In the genomic region with DNA sequence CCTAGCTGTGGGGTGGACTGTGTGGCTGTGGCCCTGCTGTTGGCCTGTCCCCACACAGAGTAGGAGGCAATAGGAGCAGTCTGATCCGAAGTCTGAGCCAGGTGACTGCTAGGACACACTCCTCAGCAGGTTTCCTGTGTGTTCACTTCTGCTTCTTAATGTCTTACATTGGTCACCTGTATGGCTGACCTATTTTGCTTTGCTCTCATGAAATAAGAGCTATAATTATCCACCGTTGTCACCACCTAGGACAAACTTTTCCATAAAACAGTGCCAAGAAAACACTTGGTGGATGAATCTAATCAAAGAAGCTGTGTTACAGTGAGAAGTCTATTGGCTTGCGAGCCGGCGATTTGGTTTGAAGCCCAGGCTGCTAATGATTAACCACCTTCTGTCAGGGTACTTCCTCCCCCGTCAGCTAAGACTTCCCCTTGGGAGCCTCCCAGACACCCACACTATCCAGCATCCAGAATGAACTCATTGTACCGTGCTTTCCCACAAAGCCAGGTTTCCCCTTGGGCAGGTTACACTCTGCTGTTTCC, we compare ENCODE assay signal across 8 mouse cellular contexts. TPM values are rescaled to one million over a fixed set of nuclear protein-coding genes. Genes with fewer than 3 reads are reported as not detected.
DNase-seq lines count a peak whose midpoint lies in the region; ATAC-seq and TF ChIP-seq lines count a peak whose summit lies in the region.

No protein-coding gene starts in this region.

- POLR2A ChIA-PET in Patski (lab: Charles Lee), result no interaction called here

- H3K9ac ChIP-seq in kidney, embryonic 14.5 days (ENCODE audit: low read depth, low read length), result no peak overlapping the region
- no peak overlapping the region for H3K9ac ChIP-seq in neural tube, embryonic 15.5 days (replicated peaks)

- H3K36me3 ChIP-seq in kidney, embryonic 14.5 days (ENCODE audit: control insufficient read depth, insufficient read depth, low read length), result no peaks in the 10 kb centered on the region
- H3K36me3 ChIP-seq in neural tube, embryonic 15.5 days, result no peaks in the 10 kb centered on the region

- no peak for TF ChIP-seq CTCF in Patski (IDR thresholded peaks at IDR 0.05)

- CTCF ChIA-PET in Patski (lab: Charles Lee), result interaction anchor here (1.1 to 3.2 kb wide), 5 partner anchors 10 to 337 kb away, joined by 3 to 21 read pairs (median 4); no protein-coding TSS in a partner anchor

- ATAC-seq in frontal cortex, adult (ENCODE audit: low TSS enrichment), result peak; percentile 74; the same call in 1 of the 2 replicates
- peak; percentile 89 for ATAC-seq in Patski
- peak; percentile 73; the same call in 1 of the 2 replicates for ATAC-seq in kidney, embryonic 14.5 days (ENCODE audit: low FRiP score, low TSS enrichment)
- no peak for ATAC-seq in erythroid progenitor cell, adult 5-6 weeks (replicated peaks; ENCODE audit: low FRiP score, poor library complexity, severe bottlenecking)
- ATAC-seq in neural tube, embryonic 15.5 days (ENCODE audit: low FRiP score), result no peak

- no peak overlapping the region for H3K4me2 ChIP-seq in kidney, embryonic 14.5 days (replicated peaks; ENCODE audit: low read depth, low read length)
- H3K4me2 ChIP-seq in neural tube, embryonic 15.5 days, result no peak overlapping the region

- no peaks in the 10 kb centered on the region for H3K9me3 ChIP-seq in kidney, embryonic 14.5 days (ENCODE audit: control insufficient read depth, low read length)
- no peaks in the 10 kb centered on the region for H3K9me3 ChIP-seq in neural tube, embryonic 15.5 days (replicated peaks)

- in situ Hi-C loops in Patski (cut with MboI; ENCODE audit: low pct_unique_long_range_greater_than_20kb), result no loop called here

- no peaks in the 10 kb centered on the region for H3K27me3 ChIP-seq in Patski
- no peaks in the 10 kb centered on the region for H3K27me3 ChIP-seq in kidney, embryonic 14.5 days (ENCODE audit: control insufficient read depth, insufficient read depth, low read length)
- no peaks in the 10 kb centered on the region for H3K27me3 ChIP-seq in neural tube, embryonic 15.5 days (replicated peaks)

- no peak for DNase-seq in frontal cortex, postnatal 25 days (ENCODE audit: low spot score in 2 of 2)
- peak; percentile 60 for DNase-seq in Patski (ENCODE audit: low read depth, low spot score)
- peak; percentile 87 for DNase-seq in gonadal fat pad, adult 2 months (ENCODE audit: low read depth)
- DNase-seq in spleen, postnatal 4 days (ENCODE audit: low spot score in 2 of 2), result no peak

- no peak overlapping the region for H3K4me3 ChIP-seq in kidney, embryonic 14.5 days (ENCODE audit: low read length)
- no peak overlapping the region for H3K4me3 ChIP-seq in neural tube, embryonic 15.5 days (replicated peaks)

- H3K4me1 ChIP-seq in kidney, embryonic 14.5 days (ENCODE audit: control insufficient read depth, insufficient read depth, low read length), result no peaks in the 10 kb centered on the region
- H3K4me1 ChIP-seq in neural tube, embryonic 15.5 days, result no peaks in the 10 kb centered on the region

- 40% methylated on average over 7 of the region's 7 CpGs for WGBS in kidney, embryonic 14.5 days
- 66% methylated on average over 7 of the region's 7 CpGs for WGBS in neural tube, embryonic 15.5 days

- H3K27ac ChIP-seq in kidney, embryonic 14.5 days (ENCODE audit: low read depth, low read length), result no peak overlapping the region
- no peak overlapping the region for H3K27ac ChIP-seq in neural tube, embryonic 15.5 days (replicated peaks)

RNA-seq across cellular contexts. Expression of a gene that starts 14.5 kb away (rescaled TPM):
- polyA plus RNA-seq in Patski (2021), result 52.2 TPM
- 6.5 TPM in 2 replicates for polyA plus RNA-seq in gonadal fat pad, adult 2 months (2012; rRNA removed)
- polyA plus RNA-seq in kidney, embryonic 14.5 days (2014; fragmentation: Nextera tagmentation; extraction: Ambion mirVana), result 26.3 and 31.5 TPM in 2 replicates
- total RNA-seq in erythroid progenitor cell, adult 5-6 weeks (2015; ENCODE audit: low replicate concordance), result 56.6 and 80.5 TPM in 2 replicates
- total RNA-seq in erythroid progenitor cell, adult 5-6 weeks (2017; ENCODE audit: low replicate concordance), result 12.6 and 21.3 TPM in 2 replicates
- polyA plus RNA-seq in neural tube, embryonic 15.5 days (2015; fragmentation: Nextera tagmentation; extraction: Ambion mirVana), result 97.0 and 112 TPM in 2 replicates

Comparison
In these comparisons a context has a peak if more than half of its experiments do, and no peak if none do; other contexts are left out.
1. ATAC-seq: peak in frontal cortex, adult (single experiment), Patski (single experiment) and kidney, embryonic 14.5 days (single experiment); none in erythroid progenitor cell, adult 5-6 weeks (single experiment) and neural tube, embryonic 15.5 days (single experiment).
2. DNase-seq: peak in Patski (single experiment) and gonadal fat pad, adult 2 months (single experiment); none in frontal cortex, postnatal 25 days (0 of 2) and spleen, postnatal 4 days (0 of 2).